Mouse (Mus musculus) neural tube, embryonic 13.5 days (tissue): ENCODE measurements around the gene Smarca4. TPM values are rescaled to one million over a fixed set of nuclear protein-coding genes. Genes with fewer than 3 reads are reported as not detected.

Source experiments
- ATAC-seq: fragments of 200-750 bp; cut with Nextera tagmentation; 2 replicates; pipeline ENCODE4 v1.8.0; 2017; ENCODE audit warnings: low read depth, mild to moderate bottlenecking, moderate TSS enrichment, moderate library complexity
- H3K27ac ChIP-seq: fragments of 300-500 bp; sonication (generic); replicated peaks from 2 replicates; pipeline ENCODE4 v1.5.1; 2015; ENCODE audit warnings: moderate library complexity, mild to moderate bottlenecking, inconsistent platforms
- H3K27me3 ChIP-seq: fragments of 300-500 bp; sonication (generic); 2 replicates; pipeline ENCODE4 v1.6.1; 2015; ENCODE audit warnings: mild to moderate bottlenecking, inconsistent platforms
- H3K36me3 ChIP-seq: fragments of 300-500 bp; sonication (generic); 2 replicates; pipeline ENCODE4 v1.6.1; 2015; ENCODE audit warnings: mild to moderate bottlenecking, inconsistent platforms
- H3K4me1 ChIP-seq: fragments of 300-500 bp; sonication (generic); replicated peaks from 2 replicates; pipeline ENCODE4 v1.6.1; 2015; ENCODE audit warnings: inconsistent platforms
- H3K4me2 ChIP-seq: fragments of 300-500 bp; sonication (generic); 2 replicates; pipeline ENCODE4 v1.6.1; 2015; ENCODE audit warnings: inconsistent platforms, mild to moderate bottlenecking, moderate library complexity
- H3K4me3 ChIP-seq: fragments of 300-500 bp; sonication (generic); 2 replicates; pipeline ENCODE4 v1.5.1; 2015; ENCODE audit warnings: mild to moderate bottlenecking, inconsistent platforms
- H3K9ac ChIP-seq: fragments of 300-500 bp; sonication (generic); 2 replicates; pipeline ENCODE4 v1.6.1; 2015; ENCODE audit warnings: moderate library complexity, mild to moderate bottlenecking, inconsistent platforms
- H3K9me3 ChIP-seq: fragments of 300-500 bp; sonication (generic); 2 replicates; pipeline ENCODE4 v1.6.1; 2016; ENCODE audit warnings: inconsistent platforms
- whole genome bisulfite sequencing: fragments of 180-500 bp; shearing (Covaris S2); methylation state at CpG from one replicate; pipeline ENCODE4 v1.1.7; 2015; 5-methylcytosine and 5-hydroxymethylcytosine counted together
- polyA plus RNA-seq: library from polyadenylated mRNA; unstranded; fragments of >200 nt; fragmentation: Nextera tagmentation; extraction: Ambion mirVana; gene quantifications from 2 replicates; pipeline ENCODE4 v1.2.1, GENCODE M21; 2015

Gene Smarca4
- polyA plus RNA-seq, 1 experiment from 2014 or later, result 149 TPM

DNA sequence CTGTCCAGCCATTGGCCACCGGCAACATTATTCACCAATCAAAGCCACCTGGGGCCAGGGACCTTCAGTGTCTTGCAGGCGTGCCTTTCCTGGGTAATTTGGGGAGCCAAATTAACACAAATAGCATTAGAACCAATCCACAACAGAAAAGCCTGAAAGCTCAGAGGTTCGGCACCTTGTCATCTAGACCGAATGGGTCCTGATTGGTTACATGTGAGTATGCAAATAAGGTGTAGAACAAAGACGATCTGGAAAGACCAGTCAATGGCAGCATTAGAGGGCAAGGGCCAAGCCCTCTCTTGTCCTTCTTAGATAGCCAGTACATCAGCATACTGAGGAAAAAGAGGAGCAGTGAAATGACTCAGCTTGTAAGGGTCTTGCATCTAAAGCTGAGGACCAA, 10.1 kb upstream of the Smarca4 start:
- Histone ChIP-seq H3K4me2 (no peak overlapping the region), H3K9me3 (no peaks in the 10 kb centered on the region), H3K4me1 (no peaks in the 10 kb centered on the region; the same call in 1 of the 2 replicates), H3K9ac (no peak overlapping the region), H3K27me3 (no peaks in the 10 kb centered on the region), H3K4me3 (no peak overlapping the region), H3K36me3 (no peaks in the 10 kb centered on the region), H3K27ac (no peak overlapping the region)
- 70% methylated on average over 5 of the region's 5 CpGs for WGBS
- no peak for ATAC-seq

DNA sequence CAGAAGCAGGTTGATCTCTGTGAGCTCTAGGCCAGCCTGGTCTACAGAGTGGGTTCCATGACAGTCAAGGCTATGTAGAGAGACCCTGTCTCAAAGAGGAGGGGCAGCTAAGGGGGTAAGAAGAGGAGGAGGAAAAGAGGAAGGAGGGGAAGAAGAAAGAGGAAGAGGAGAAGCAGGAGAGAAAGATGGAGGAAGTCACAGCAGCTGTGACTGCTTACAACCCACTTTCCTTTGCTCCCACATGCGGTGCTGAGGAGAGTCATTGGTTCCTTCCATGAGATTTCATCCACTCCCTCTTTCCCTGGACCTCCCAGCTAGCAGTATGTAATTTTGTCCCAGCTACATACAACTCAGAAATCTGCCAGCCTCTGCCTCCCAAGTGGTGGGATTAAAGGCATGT, 9.3 kb upstream of the Smarca4 start:
- Histone ChIP-seq H3K27ac (no peak overlapping the region), H3K9me3 (no peaks in the 10 kb centered on the region), H3K4me2 (no peak overlapping the region), H3K27me3 (no peaks in the 10 kb centered on the region), H3K9ac (no peak overlapping the region), H3K36me3 (no peaks in the 10 kb centered on the region), H3K4me1 (no peaks in the 10 kb centered on the region; the same call in 1 of the 2 replicates), H3K4me3 (no peak overlapping the region)
- ATAC-seq, result no peak
- 78% methylated on average over 1 of the region's 1 CpGs for WGBS

DNA sequence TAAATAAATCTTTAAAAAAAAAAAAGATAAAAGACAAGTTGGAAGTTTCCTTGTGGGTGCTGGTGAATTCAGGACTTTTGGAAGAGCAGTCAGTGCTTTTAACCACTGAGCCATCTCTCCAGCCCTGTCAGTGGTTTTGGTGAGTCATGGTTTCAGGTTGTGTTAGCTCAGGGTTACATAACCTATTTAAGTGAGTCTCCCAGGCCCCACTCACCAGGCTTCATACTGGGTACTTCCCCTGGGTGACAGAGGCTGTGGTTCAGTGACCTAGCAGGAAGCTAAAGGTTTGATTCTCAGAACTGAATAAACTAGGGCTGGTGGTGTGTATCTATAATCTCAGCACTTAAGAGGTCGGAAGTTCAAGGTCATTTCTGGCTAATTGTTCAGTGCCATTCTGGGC, 6.1 kb upstream of the Smarca4 start:
- no peaks in the 10 kb centered on the region for H3K9me3 ChIP-seq
- 95% methylated on average over 1 of the region's 1 CpGs for WGBS
- no peak overlapping the region for H3K27ac ChIP-seq
- no peaks in the 10 kb centered on the region for H3K36me3 ChIP-seq
- ATAC-seq, result no peak
- H3K4me1 ChIP-seq, result peaks cover 2% of the 10 kb centered on the region; the same call in 1 of the 2 replicates
- no peak overlapping the region for H3K4me2 ChIP-seq
- H3K9ac ChIP-seq, result no peak overlapping the region
- no peak overlapping the region for H3K4me3 ChIP-seq
- H3K27me3 ChIP-seq, result no peaks in the 10 kb centered on the region

DNA sequence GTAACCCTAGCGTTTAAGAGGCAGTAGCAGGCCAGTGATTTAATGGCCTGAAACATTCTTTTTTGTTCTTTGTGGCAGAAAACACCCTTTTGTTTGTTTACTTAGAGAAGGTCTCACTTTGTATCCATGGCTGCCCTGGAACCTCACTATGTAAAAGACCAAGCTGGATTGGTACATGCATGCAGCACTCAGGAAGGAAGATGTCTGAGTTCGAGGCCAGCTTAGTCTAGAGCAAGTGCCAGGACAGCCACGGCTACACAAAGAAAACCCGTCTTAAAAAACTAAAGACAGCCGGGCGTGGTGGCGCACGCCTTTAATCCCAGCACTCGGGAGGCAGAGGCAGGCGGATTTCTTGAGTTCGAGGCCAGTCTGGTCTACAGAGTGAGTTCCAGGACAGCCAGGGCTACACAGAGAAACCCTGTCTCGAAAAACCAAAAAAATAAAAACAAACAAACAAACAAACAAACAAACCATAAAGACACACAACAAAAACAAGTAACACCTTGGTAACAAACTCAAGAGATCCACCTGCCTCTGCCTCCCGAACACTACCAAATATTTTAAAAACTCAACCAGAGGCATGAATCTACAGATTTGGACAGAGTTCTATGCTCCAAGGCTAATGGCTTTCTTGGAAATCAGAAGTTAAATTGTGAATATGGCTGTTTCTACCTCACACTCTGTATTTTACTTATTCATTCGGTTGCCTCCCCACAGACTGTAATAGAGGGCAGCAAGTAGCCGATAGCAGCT, 929 bp upstream of the Smarca4 start:
- H3K9me3 ChIP-seq, result no peaks in the 10 kb centered on the region
- H3K4me3 ChIP-seq, result peak overlapping the region; percentile 77
- H3K36me3 ChIP-seq, result 0 out of 2 replicates have a peak, but pooled peaks cover 3% of the 10 kb centered on the region
- WGBS, result 72% methylated on average over 15 of the region's 15 CpGs
- peaks cover 35% of the 10 kb centered on the region for H3K4me1 ChIP-seq
- H3K9ac ChIP-seq, result peak overlapping the region; percentile 75
- peak overlapping the region; percentile 88 for H3K4me2 ChIP-seq
- peak overlapping the region; percentile 96 for H3K27ac ChIP-seq
- no peaks in the 10 kb centered on the region for H3K27me3 ChIP-seq
- ATAC-seq, result no peak

DNA sequence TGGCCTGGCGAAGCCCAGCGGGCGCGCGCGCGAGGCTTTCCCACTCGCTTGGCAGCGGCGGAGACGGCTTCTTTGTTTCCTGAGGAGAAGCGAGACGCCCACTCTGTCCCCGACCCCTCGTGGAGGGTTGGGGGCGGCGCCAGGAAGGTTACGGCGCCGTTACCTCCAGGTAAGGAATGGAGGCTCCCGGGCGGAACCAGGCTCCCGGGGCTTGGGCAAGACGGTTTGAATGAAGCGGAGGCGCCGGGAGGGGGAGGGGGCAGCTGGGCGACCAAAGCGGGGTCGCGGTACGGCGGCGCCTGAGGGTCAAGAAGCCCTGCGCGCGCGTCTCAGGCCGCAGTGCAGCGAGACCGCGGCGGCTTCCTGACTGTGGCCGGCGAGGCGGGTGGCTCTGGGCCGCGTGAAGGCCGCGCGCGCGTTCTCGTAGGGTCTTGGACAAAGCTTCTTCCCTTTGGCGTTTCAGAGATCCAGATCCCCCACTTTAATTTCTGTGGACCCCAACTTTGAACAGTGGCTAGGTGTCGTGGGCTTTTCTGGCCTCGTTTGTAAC, 338 bp downstream of the Smarca4 start:
- Histone ChIP-seq H3K9ac (peak overlapping the region; percentile 95), H3K36me3 (0 out of 2 replicates have a peak, but pooled peaks cover 3% of the 10 kb centered on the region), H3K4me3 (peak overlapping the region; percentile 77), H3K27ac (peak overlapping the region; percentile 100), H3K9me3 (no peaks in the 10 kb centered on the region), H3K4me1 (peaks cover 39% of the 10 kb centered on the region), H3K27me3 (no peaks in the 10 kb centered on the region), H3K4me2 (peak overlapping the region; percentile 88)
- peak; percentile 86 for ATAC-seq
- WGBS, result under 1% methylated on average over 57 of the region's 57 CpGs

DNA sequence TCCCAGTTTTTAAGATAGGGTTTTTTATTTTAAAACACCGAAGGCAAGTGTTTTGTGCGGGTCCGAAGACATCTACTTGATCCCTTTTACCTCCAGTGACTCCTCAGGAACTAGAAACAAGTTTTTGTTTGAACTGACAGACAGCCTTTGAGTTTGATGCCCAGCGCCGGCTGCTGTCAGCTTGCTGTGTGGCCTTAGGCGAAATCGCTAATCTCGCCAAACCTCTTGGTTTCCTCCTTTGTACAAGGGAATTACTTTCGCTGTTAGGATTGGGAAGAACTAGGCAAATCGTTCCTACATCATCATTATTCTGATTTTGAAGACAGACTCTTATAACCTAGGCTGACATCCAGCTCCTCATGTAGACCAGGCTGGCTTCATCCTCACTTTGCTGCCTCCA, 1.1 kb downstream of the Smarca4 start:
- H3K9me3 ChIP-seq, result no peaks in the 10 kb centered on the region
- H3K4me1 ChIP-seq, result peaks cover 39% of the 10 kb centered on the region
- H3K9ac ChIP-seq, result peak overlapping the region; percentile 95
- H3K36me3 ChIP-seq, result 0 out of 2 replicates have a peak, but pooled peaks cover 3% of the 10 kb centered on the region
- peak overlapping the region; percentile 88 for H3K4me2 ChIP-seq
- peak overlapping the region; percentile 77 for H3K4me3 ChIP-seq
- H3K27ac ChIP-seq, result peak overlapping the region; percentile 100
- 8% methylated on average over 10 of the region's 10 CpGs for WGBS
- ATAC-seq, result no peak
- no peaks in the 10 kb centered on the region for H3K27me3 ChIP-seq

DNA sequence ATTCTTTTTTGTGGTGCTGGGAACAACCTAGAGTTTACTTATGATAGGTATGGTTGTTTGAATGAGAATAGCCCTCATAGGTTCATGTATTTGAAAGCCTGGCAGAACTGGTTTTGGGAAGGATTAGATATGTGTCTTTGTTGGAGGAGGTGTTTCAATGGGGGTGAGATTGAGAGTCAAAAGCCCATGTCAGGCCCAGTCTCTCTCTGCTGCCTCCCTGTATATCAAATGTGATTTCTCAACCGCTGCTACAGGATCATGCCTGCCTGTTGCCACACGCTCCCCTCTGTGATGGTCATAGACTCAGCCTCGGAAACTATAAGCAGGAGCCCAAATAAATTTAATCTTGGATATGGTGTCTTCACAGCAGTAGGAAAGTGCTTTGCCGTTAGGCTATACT, 4.3 kb downstream of the Smarca4 start:
- Histone ChIP-seq H3K4me3 (no peak overlapping the region), H3K9ac (no peak overlapping the region), H3K27me3 (no peaks in the 10 kb centered on the region), H3K36me3 (0 out of 2 replicates have a peak, but pooled peaks cover 7% of the 10 kb centered on the region), H3K4me2 (no peak overlapping the region), H3K4me1 (peaks cover 49% of the 10 kb centered on the region), H3K27ac (no peak overlapping the region), H3K9me3 (no peaks in the 10 kb centered on the region)
- 88% methylated on average over 4 of the region's 4 CpGs for WGBS
- ATAC-seq, result no peak

DNA sequence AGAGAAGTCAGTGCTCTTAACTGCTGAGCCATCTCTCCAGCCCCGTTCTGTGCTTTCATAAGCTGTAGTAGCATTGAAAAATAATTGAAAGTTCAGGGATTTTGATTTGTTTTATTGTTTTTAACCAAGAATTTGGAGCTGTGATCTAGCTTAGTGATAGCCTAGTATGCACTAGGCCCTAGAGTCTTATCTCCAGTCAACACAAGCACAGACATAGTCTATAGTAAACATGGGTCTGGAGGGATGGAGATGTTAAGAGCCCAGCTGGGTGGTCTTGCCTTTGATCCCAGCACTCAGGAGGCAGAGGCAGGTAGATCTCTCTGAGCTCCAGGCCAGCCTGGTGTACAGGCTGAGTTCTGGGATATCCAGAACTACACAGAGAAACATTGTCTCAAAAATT, 6.7 kb downstream of the Smarca4 start:
- no peak for ATAC-seq
- Histone ChIP-seq H3K36me3 (0 out of 2 replicates have a peak, but pooled peaks cover 7% of the 10 kb centered on the region), H3K4me1 (peaks cover 53% of the 10 kb centered on the region), H3K27ac (no peak overlapping the region), H3K9me3 (no peaks in the 10 kb centered on the region), H3K9ac (no peak overlapping the region), H3K4me3 (no peak overlapping the region), H3K4me2 (no peak overlapping the region), H3K27me3 (no peaks in the 10 kb centered on the region)
- WGBS, result 89% methylated on average over 1 of the region's 1 CpGs

DNA sequence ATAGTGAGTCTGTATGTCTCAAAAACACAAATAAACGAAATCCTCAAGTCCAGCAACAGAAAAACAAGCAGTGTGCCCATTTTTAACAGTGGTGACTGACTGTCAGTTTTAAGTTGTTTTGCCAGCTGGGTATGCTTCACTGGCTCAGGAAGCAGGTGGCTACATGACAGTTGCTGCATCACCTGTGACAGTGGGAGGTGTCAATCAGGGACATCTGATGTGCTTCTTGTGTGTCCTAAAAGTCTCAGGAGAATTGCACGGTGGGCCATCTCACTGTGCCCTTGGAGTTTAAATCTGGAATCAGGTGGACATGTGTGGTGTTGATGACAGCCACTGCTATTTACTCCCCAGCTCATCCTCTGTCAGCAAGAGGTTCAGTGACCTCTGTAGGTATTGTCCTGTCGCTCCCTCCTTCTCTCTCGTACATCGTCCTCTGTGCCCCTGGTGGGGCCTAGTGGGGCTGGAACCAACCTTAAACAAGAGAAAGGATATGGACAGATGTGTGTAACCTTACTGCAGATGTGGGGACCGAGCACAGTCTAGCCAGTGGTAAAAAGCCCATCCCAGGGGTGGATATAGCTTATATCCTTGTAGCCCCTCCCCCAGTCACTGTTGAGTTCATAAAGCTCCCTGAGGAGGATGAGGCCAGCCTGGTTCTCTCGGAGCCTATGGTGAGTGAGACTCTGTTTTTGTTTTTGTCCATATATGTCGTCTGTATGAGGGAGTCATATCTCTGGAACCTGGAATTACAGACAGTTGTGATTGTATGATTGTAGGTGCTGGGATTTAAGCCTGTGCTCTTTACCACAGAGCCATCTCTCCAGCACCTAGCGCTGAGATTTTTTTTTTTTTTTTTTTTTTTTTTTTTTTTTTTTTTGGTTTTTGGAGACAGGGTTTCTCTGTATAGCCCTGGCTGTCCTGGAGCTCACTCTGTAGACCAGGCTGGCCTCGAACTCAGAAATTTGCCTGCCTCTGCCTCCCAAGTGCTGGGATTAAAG, 9.7 kb downstream of the Smarca4 start:
- H3K27ac ChIP-seq, result no peak overlapping the region
- no peak overlapping the region for H3K4me2 ChIP-seq
- H3K4me1 ChIP-seq, result peaks cover 32% of the 10 kb centered on the region
- no peak overlapping the region for H3K4me3 ChIP-seq
- 0 out of 2 replicates have a peak, but pooled peaks cover 4% of the 10 kb centered on the region for H3K36me3 ChIP-seq
- H3K9ac ChIP-seq, result no peak overlapping the region
- WGBS, result 86% methylated on average over 10 of the region's 10 CpGs
- no peaks in the 10 kb centered on the region for H3K27me3 ChIP-seq
- ATAC-seq, result no peak
- H3K9me3 ChIP-seq, result no peaks in the 10 kb centered on the region

DNA sequence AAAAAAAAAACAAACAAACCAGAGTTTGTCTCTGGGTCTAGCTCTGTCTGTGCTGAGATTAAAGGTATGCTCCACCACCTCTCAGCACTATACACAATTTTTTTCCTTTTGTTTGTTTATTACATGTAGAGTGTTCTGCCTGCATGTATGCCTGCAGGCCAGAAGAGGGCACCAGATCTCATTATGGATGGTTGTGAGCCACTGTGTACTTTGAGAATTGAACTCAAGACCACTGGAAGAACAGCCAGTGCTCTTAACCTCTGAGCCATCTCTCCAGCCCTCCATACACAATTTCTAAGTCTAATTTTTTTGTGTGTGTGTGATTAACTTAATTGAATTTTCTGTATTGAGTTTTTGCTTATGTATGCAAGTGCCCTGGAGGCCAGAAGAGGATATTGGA, 10.6 kb downstream of the Smarca4 start:
- H3K27ac ChIP-seq, result no peak overlapping the region
- H3K36me3 ChIP-seq, result 0 out of 2 replicates have a peak, but pooled peaks cover 4% of the 10 kb centered on the region
- ATAC-seq, result no peak
- no peaks in the 10 kb centered on the region for H3K27me3 ChIP-seq
- H3K4me2 ChIP-seq, result no peak overlapping the region
- H3K9ac ChIP-seq, result no peak overlapping the region
- H3K9me3 ChIP-seq, result no peaks in the 10 kb centered on the region
- H3K4me1 ChIP-seq, result peaks cover 32% of the 10 kb centered on the region
- no peak overlapping the region for H3K4me3 ChIP-seq

DNA sequence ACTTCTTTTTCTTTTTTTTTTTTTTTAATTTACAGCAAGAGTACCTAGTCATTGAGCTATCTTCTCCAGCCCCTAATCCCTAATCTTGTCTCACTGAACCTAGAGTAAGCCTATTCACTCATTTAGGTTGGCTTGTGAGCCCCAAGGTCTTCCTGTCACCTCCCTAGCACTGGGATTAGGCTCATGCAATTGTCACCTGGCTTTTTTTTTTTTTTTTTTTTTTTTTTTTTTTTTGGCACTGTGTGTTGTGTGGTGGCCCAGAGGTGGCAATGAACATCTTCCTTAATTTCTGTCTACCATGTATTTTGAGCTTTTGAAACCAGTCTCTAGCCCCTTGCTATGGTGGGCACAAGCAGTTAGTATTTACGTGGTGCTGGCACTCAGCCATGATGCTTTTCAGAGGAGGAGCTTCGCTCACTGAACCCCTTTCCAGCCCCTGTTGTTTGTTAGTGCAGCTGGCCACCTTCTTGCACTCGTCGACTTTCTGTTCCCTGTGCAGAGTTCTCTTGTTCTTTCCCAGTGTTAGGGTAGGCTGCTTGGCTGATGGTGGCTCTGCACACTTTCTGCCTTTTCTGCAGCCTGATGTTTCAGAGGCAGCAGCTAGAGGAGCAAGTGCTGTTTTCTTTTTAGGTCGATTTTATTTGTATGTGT, 11.3 kb downstream of the Smarca4 start:
- Histone ChIP-seq H3K9ac (no peak overlapping the region), H3K4me3 (no peak overlapping the region), H3K4me1 (peaks cover 32% of the 10 kb centered on the region), H3K27me3 (no peaks in the 10 kb centered on the region), H3K27ac (peak overlapping the region; percentile 64; the same call in 1 of the 2 replicates), H3K9me3 (no peaks in the 10 kb centered on the region), H3K4me2 (no peak overlapping the region), H3K36me3 (0 out of 2 replicates have a peak, but pooled peaks cover 4% of the 10 kb centered on the region)
- WGBS, result 67% methylated on average over 5 of the region's 5 CpGs
- ATAC-seq, result no peak
